Mouse (Mus musculus) neural tube, embryonic 12.5 days (tissue): ENCODE results near the gene Src. TPM values are rescaled to one million over a fixed set of nuclear protein-coding genes. Genes with fewer than 3 reads are reported as not detected.

Experiments
- ATAC-seq: fragments of 200-750 bp; cut with Nextera tagmentation; 2 replicates; pipeline ENCODE4 v1.8.0; 2017; ENCODE audit warnings: low read depth, mild to moderate bottlenecking, moderate TSS enrichment, moderate library complexity; ENCODE audit not compliant: low FRiP score
- H3K27ac ChIP-seq: fragments of 300-500 bp; sonication (generic); 2 replicates; pipeline ENCODE4 v1.5.1; 2016
- H3K27me3 ChIP-seq: fragments of 300-500 bp; sonication (generic); replicated peaks from 2 replicates; pipeline ENCODE4 v1.6.1; 2016; ENCODE audit warnings: mild to moderate bottlenecking
- H3K36me3 ChIP-seq: fragments of 300-500 bp; sonication (generic); 2 replicates; pipeline ENCODE4 v1.6.1; 2016; ENCODE audit warnings: mild to moderate bottlenecking
- H3K4me1 ChIP-seq: fragments of 300-500 bp; sonication (generic); 2 replicates; pipeline ENCODE4 v1.6.1; 2016
- H3K4me2 ChIP-seq: fragments of 300-500 bp; sonication (generic); replicated peaks from 2 replicates; pipeline ENCODE4 v1.6.1; 2016; ENCODE audit warnings: mild to moderate bottlenecking
- H3K4me3 ChIP-seq: fragments of 300-500 bp; sonication (generic); 2 replicates; pipeline ENCODE4 v1.5.1; 2016
- H3K9ac ChIP-seq: fragments of 300-500 bp; sonication (generic); 2 replicates; pipeline ENCODE4 v1.6.1; 2016; ENCODE audit warnings: mild to moderate bottlenecking
- H3K9me3 ChIP-seq: fragments of 300-500 bp; sonication (generic); 2 replicates; pipeline ENCODE4 v1.6.1; 2016; ENCODE audit warnings: mild to moderate bottlenecking
- WGBS: fragments of 180-500 bp; shearing (Covaris S2); methylation state at CpG from one replicate; pipeline ENCODE4 v1.1.7; 2016; 5-methylcytosine and 5-hydroxymethylcytosine counted together
- polyA plus RNA-seq: library from polyadenylated mRNA; unstranded; fragments of >200 nt; fragmentation: Nextera tagmentation; extraction: Ambion mirVana; gene quantifications from 2 replicates; pipeline ENCODE4 v1.2.1, GENCODE M21; 2016

Gene Src
- polyA plus RNA-seq, 1 experiment from 2014 or later = 34.2 TPM

DNA sequence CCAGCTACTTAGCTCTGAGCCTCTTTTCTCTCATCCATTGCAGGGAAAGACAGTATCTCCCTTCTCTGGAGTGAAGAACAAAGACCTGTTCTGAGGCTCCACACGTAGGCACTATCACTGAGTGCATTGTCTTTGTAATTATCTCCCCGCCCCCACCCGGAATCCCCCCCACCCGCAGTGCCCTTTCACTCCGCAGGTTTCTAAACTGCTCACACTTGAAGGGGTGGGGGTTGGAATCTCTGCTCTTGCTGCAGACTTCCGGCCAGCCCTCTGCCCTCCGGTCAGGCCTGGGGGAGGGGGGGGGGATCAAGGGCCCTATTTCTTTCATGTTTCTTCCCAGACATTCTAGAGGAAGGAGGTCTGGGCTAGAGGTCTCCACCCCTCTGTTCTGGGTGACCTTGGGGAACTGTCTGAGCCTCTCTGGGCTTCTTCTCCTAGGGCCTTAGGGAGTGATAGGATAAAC is 396 bp downstream of the Src start:
- no peak overlapping the region for H3K9ac ChIP-seq
- no peaks in the 10 kb centered on the region for H3K27me3 ChIP-seq
- H3K4me3 ChIP-seq = no peak overlapping the region
- H3K4me1 ChIP-seq = peaks cover 33% of the 10 kb centered on the region
- H3K4me2 ChIP-seq = peak overlapping the region; percentile 20; the same call in 1 of the 2 replicates
- ATAC-seq = no peak
- no peaks in the 10 kb centered on the region for H3K36me3 ChIP-seq
- H3K9me3 ChIP-seq = no peaks in the 10 kb centered on the region
- H3K27ac ChIP-seq = no peak overlapping the region
- WGBS = 3% methylated on average over 7 of the region's 7 CpGs

DNA sequence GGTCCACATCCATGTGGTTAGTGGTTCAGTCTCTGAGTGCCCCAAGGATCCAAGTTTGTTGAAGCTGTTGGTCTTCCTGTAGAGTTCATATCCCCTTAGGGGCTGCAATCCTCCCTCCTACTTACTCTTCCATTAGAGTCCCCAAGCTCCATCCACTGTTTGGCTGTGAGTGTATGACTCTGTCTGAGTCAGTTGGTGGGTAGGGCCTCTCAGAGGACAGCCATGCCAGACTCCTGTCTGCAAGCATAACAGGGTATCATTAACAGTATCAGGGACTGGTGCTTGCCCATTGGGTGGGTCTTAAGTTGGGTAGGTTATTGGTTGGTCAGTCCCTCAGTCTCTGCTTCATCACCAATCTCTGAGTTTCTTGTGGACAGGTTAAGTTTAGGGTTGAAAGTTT is 1.3 kb downstream of the Src start:
- Histone ChIP-seq H3K9ac (no peak overlapping the region), H3K4me1 (peaks cover 36% of the 10 kb centered on the region), H3K4me3 (no peak overlapping the region), H3K4me2 (no peak overlapping the region), H3K36me3 (no peaks in the 10 kb centered on the region), H3K27me3 (no peaks in the 10 kb centered on the region), H3K27ac (no peak overlapping the region), H3K9me3 (no peaks in the 10 kb centered on the region)
- no peak for ATAC-seq

DNA sequence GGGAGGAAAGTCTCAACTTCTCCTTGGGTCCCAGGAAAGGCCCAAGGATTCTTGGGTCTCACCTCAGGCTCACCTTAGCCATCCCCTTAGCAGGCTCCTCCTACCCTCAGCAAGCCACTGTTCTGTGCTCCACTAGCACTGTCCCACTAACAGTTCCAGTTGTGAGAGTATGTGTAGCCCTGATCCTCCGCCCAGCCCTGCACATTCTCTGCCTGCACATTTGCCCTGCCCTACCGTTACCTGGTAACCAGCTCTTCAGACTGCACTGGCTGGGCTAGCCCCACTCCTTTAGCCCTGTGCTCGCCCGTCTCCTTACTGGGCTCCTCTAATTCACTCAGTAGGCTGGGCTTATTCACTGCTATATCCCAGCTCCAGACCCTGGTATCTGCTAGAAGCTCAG is 2.2 kb downstream of the Src start:
- no peak overlapping the region for H3K4me2 ChIP-seq
- H3K27ac ChIP-seq = no peak overlapping the region
- no peak overlapping the region for H3K4me3 ChIP-seq
- no peak for ATAC-seq
- no peaks in the 10 kb centered on the region for H3K9me3 ChIP-seq
- WGBS = 80% methylated on average over 4 of the region's 4 CpGs
- no peak overlapping the region; the same call in 1 of the 2 replicates for H3K9ac ChIP-seq
- no peaks in the 10 kb centered on the region for H3K27me3 ChIP-seq
- H3K36me3 ChIP-seq = no peaks in the 10 kb centered on the region
- H3K4me1 ChIP-seq = peaks cover 45% of the 10 kb centered on the region

- no peak overlapping the region for H3K4me2 ChIP-seq
- H3K9ac ChIP-seq = no peak overlapping the region
- H3K27me3 ChIP-seq = no peaks in the 10 kb centered on the region
- ATAC-seq = no peak
- H3K27ac ChIP-seq = no peak overlapping the region
- no peaks in the 10 kb centered on the region for H3K9me3 ChIP-seq
- no peaks in the 10 kb centered on the region for H3K36me3 ChIP-seq
- H3K4me1 ChIP-seq = peaks cover 55% of the 10 kb centered on the region
- WGBS = 70% methylated on average over 11 of the region's 11 CpGs
- no peak overlapping the region for H3K4me3 ChIP-seq
Observed at GRCm38 (mm10) chr2:157422062-157422655, 3.9 kb downstream of the Src start.

DNA sequence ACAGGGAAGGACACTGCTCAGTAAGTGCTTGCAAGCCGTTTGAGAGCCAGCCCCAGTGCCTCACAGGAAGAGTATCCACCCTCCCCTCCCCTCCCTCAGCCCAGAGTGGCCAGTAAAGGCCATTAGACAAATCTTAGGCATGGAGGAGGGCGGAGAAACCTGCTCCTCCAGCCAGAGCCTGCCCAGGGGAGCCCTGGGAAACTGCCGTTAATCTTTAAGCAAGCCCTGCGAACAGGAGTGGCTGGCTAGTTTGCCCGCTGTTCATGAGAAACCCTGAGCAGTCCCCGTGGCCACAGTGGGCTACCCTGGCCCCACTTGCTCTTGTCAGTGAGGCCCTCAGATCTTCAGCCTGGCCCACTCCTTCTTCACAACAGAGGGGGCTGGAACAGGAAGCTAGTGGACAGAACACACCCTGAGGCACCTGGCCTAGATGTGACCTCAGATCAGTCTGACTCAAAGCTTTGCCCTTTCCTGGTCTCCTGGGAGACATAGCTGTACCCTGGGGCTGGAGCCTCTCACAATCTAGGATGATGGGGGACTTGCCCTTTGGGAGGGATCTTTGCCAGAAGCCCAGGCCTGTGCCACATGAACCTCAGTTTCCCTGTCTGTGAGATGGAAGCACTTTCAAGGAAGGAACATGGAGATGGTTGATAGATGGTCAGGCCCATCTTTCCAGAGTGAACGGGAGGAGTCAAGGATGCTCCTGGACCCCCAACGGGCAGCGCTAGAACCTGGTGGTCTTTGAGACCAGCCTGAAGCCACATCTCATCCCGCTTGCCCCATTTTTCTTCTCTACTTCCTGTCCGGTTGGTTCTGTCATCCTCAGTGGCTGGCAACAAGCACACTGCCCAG is 4.8 kb downstream of the Src start:
- Histone ChIP-seq H3K4me2 (peak overlapping the region; percentile 90), H3K27ac (peak overlapping the region; percentile 15; the same call in 1 of the 2 replicates), H3K36me3 (peaks cover 4% of the 10 kb centered on the region; the same call in 1 of the 2 replicates), H3K4me3 (peak overlapping the region; percentile 88), H3K9me3 (no peaks in the 10 kb centered on the region), H3K27me3 (no peaks in the 10 kb centered on the region), H3K4me1 (peaks cover 55% of the 10 kb centered on the region), H3K9ac (peak overlapping the region; percentile 98)
- no peak for ATAC-seq
- WGBS = 36% methylated on average over 11 of the region's 11 CpGs

DNA sequence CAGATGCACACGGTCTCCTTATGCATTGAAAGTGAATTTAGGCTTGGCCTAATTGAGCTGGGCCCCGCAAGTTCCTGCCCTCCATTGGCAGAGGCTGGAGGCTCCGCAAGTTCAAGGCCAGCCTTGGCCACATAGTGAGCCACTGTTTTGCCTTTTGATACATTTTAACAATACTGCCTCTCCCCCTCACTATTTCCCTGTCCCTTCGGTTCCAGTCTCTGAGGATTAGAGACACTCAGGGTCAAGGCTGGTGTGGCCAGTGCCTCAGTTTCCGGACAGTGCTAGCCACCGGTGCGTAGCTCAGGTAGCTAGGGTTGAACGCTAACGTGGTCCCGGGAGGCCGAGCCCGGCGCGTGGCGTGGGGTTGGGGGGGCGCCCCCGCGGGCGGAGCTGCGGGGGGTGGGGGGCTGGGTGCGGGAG is 5.5 kb downstream of the Src start:
- H3K4me3 ChIP-seq = peak overlapping the region; percentile 88
- peak overlapping the region; percentile 98 for H3K9ac ChIP-seq
- H3K9me3 ChIP-seq = no peaks in the 10 kb centered on the region
- peak overlapping the region; percentile 86 for H3K27ac ChIP-seq
- 9% methylated on average over 21 of the region's 21 CpGs for WGBS
- 0 out of 2 replicates have a peak, but pooled peaks have one; percentile 30 for ATAC-seq
- peaks cover 6% of the 10 kb centered on the region for H3K36me3 ChIP-seq
- no peaks in the 10 kb centered on the region for H3K27me3 ChIP-seq
- peak overlapping the region; percentile 90 for H3K4me2 ChIP-seq
- H3K4me1 ChIP-seq = peaks cover 48% of the 10 kb centered on the region

GRCm38 (mm10) chr2:157424126-157424903 is 6.1 kb downstream of the Src start:
- Histone ChIP-seq H3K4me3 (peak overlapping the region; percentile 88), H3K36me3 (peaks cover 12% of the 10 kb centered on the region), H3K27me3 (no peaks in the 10 kb centered on the region), H3K4me2 (peak overlapping the region; percentile 90), H3K4me1 (peaks cover 44% of the 10 kb centered on the region), H3K9me3 (no peaks in the 10 kb centered on the region), H3K27ac (peak overlapping the region; percentile 86), H3K9ac (peak overlapping the region; percentile 98)
- peak; percentile 30; the same call in 1 of the 2 replicates for ATAC-seq
- 1% methylated on average over 70 of the region's 98 CpGs for WGBS

GRCm38 (mm10) chr2:157424904-157425642 is 6.8 kb downstream of the Src start:
- H3K4me1 ChIP-seq = peaks cover 49% of the 10 kb centered on the region
- peak; percentile 23; the same call in 1 of the 2 replicates for ATAC-seq
- peaks cover 15% of the 10 kb centered on the region for H3K36me3 ChIP-seq
- WGBS = 64% methylated on average over 16 of the region's 16 CpGs
- H3K9me3 ChIP-seq = no peaks in the 10 kb centered on the region
- H3K4me2 ChIP-seq = peak overlapping the region; percentile 90
- peak overlapping the region; percentile 98 for H3K9ac ChIP-seq
- no peaks in the 10 kb centered on the region for H3K27me3 ChIP-seq
- H3K4me3 ChIP-seq = peak overlapping the region; percentile 88
- no peak overlapping the region for H3K27ac ChIP-seq

GRCm38 (mm10) chr2:157425643-157425988 is 7.4 kb downstream of the Src start:
- Histone ChIP-seq H3K4me1 (peaks cover 50% of the 10 kb centered on the region), H3K9me3 (no peaks in the 10 kb centered on the region), H3K9ac (no peak overlapping the region), H3K4me2 (peak overlapping the region; percentile 90), H3K27ac (no peak overlapping the region), H3K4me3 (peak overlapping the region; percentile 88; the same call in 1 of the 2 replicates), H3K27me3 (no peaks in the 10 kb centered on the region), H3K36me3 (peaks cover 19% of the 10 kb centered on the region)
- ATAC-seq = no peak
- 67% methylated on average over 6 of the region's 6 CpGs for WGBS

GRCm38 (mm10) chr2:157426171-157426570 is 7.9 kb downstream of the Src start:
- no peaks in the 10 kb centered on the region for H3K9me3 ChIP-seq
- peaks cover 55% of the 10 kb centered on the region for H3K4me1 ChIP-seq
- H3K9ac ChIP-seq = no peak overlapping the region
- peaks cover 21% of the 10 kb centered on the region for H3K36me3 ChIP-seq
- no peak overlapping the region for H3K27ac ChIP-seq
- no peak for ATAC-seq
- WGBS = 75% methylated on average over 6 of the region's 6 CpGs
- H3K27me3 ChIP-seq = no peaks in the 10 kb centered on the region
- no peak overlapping the region for H3K4me3 ChIP-seq
- peak overlapping the region; percentile 90; the same call in 1 of the 2 replicates for H3K4me2 ChIP-seq

DNA sequence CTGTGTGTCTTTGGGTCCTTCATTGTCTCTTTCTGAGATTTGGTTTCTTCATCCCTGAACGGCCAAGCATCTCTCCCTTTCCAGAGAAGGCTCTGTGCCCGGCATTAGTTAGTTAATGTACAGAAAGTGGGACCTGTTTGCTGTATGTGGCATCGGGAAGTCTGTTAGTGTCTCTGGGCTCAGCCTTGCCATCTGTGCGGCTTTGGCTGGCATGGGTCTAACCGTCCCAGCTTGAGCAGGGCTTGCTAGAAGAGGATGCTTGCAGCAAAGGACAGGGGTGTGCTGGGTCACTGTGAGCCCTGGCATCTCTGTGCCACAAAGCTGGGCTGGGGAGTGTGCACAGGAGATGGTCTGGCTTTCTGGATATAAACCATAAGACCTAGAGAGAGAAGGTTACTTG is 8.9 kb downstream of the Src start:
- Histone ChIP-seq H3K27ac (no peak overlapping the region), H3K4me3 (no peak overlapping the region), H3K36me3 (peaks cover 21% of the 10 kb centered on the region), H3K27me3 (no peaks in the 10 kb centered on the region), H3K9ac (no peak overlapping the region), H3K4me2 (peak overlapping the region; percentile 90; the same call in 1 of the 2 replicates), H3K4me1 (peaks cover 65% of the 10 kb centered on the region), H3K9me3 (no peaks in the 10 kb centered on the region)
- no peak for ATAC-seq
- WGBS = 91% methylated on average over 5 of the region's 5 CpGs
